Mouse (Mus musculus): ENCODE measurements around the gene Gm12830. TPM values are rescaled to one million over a fixed set of nuclear protein-coding genes. Genes with fewer than 3 reads are reported as not detected.

The Gm12830 gene
- total RNA-seq, 2 experiments from 2014 or later, result not detected

GRCm38 (mm10) chr4:114843097-114843721 lies 21.7 kb downstream of the Gm12830 start:
- DNase-seq (ENCODE audit: low spot score in 2 of 2), result no peak

- no peak for DNase-seq (ENCODE audit: low spot score in 2 of 2)
Observed at GRCm38 (mm10) chr4:114844600-114844999, 23.1 kb downstream of the Gm12830 start.

GRCm38 (mm10) chr4:114845622-114846021 lies 24.1 kb downstream of the Gm12830 start:
- no peak for DNase-seq (ENCODE audit: low spot score in 2 of 2)

- DNase-seq (ENCODE audit: low spot score in 2 of 2), result no peak
Observed at GRCm38 (mm10) chr4:114846723-114847122, 25.2 kb downstream of the Gm12830 start.

GRCm38 (mm10) chr4:114853968-114854367 lies 32.4 kb downstream of the Gm12830 start:
- no peak for DNase-seq (ENCODE audit: low spot score in 2 of 2)

- no peak for DNase-seq (ENCODE audit: low spot score in 2 of 2)
Observed at GRCm38 (mm10) chr4:114858426-114858825, 36.9 kb downstream of the Gm12830 start.

- DNase-seq (ENCODE audit: low spot score in 2 of 2), result no peak
Observed at GRCm38 (mm10) chr4:114863166-114863565, 41.6 kb downstream of the Gm12830 start.

GRCm38 (mm10) chr4:114869765-114870490 lies 48.4 kb downstream of the Gm12830 start:
- DNase-seq (ENCODE audit: low spot score in 2 of 2), result no peak

GRCm38 (mm10) chr4:114876441-114876972 lies 55.0 kb downstream of the Gm12830 start:
- no peak for DNase-seq (ENCODE audit: low spot score in 2 of 2)

- DNase-seq (ENCODE audit: low spot score in 2 of 2), result no peak
Observed at GRCm38 (mm10) chr4:114882232-114882631, 60.7 kb downstream of the Gm12830 start.

GRCm38 (mm10) chr4:114897853-114898252 lies 76.3 kb downstream of the Gm12830 start:
- DNase-seq (ENCODE audit: low spot score in 2 of 2), result no peak

GRCm38 (mm10) chr4:114899885-114900284 lies 78.4 kb downstream of the Gm12830 start:
- DNase-seq (ENCODE audit: low spot score in 2 of 2), result no peak

GRCm38 (mm10) chr4:114900866-114901642 lies 79.5 kb downstream of the Gm12830 start:
- DNase-seq (ENCODE audit: low spot score in 2 of 2), result no peak

GRCm38 (mm10) chr4:114901643-114902351 lies 80.3 kb downstream of the Gm12830 start:
- DNase-seq (ENCODE audit: low spot score in 2 of 2), result no peak

- no peak for DNase-seq (ENCODE audit: low spot score in 2 of 2)
Observed at GRCm38 (mm10) chr4:114902641-114903421, 81.3 kb downstream of the Gm12830 start.

- DNase-seq (ENCODE audit: low spot score in 2 of 2), result no peak
Observed at GRCm38 (mm10) chr4:114903422-114903782, 81.9 kb downstream of the Gm12830 start.

GRCm38 (mm10) chr4:114905501-114905900 lies 84.0 kb downstream of the Gm12830 start:
- no peak for DNase-seq (ENCODE audit: low spot score in 2 of 2)

Data from layer of hippocampus, postnatal 14 days (tissue).